Mouse (Mus musculus): ENCODE results near the gene Gbf1.

GRCm38 (mm10) chr19:46286047-46286446, 133.7 kb downstream of the Gbf1 start:
- TF ChIP-seq USF1 (IDR thresholded peaks at IDR 0.05; ENCODE audit: low read depth) (no peak), CTCF (IDR thresholded peaks at IDR 0.05; ENCODE audit: control insufficient read depth, insufficient read depth, insufficient read length) (no peak), CEBPB (IDR thresholded peaks at IDR 0.05; ENCODE audit: low read depth) (no peak)
